Mouse (Mus musculus) left cerebral cortex, postnatal 14 days (tissue): ENCODE results near the gene Cbx3. TPM values are rescaled to one million over a fixed set of nuclear protein-coding genes. Genes with fewer than 3 reads are reported as not detected.
"Not testable (repeated sequence)": the region's sequence is repeated elsewhere in the genome, so short reads cannot be mapped to it uniquely, and the experiment has no call there.

ENCODE experiments used
- DNase-seq, 2 experiments: peaks; one replicate each; pipeline ENCODE4 v3.0.0; 2021 to 2022; ENCODE audit warnings: low spot score in 2 of 2, mixed read lengths in 1 of 2
- intact Hi-C: fragments of 180-260 bp; cut with DNase I; formaldehyde crosslinking; loops from one replicate; pipeline ENCODE4 v1.15.1; 2025
- total RNA-seq, 2 experiments: library from RNA; stranded (reverse); gene quantifications; 2 replicates each; pipeline ENCODE4 v1.2.3; 2021

Cbx3 gene
- total RNA-seq, 2 experiments from 2014 or later, result 143 to 159 TPM

DNA sequence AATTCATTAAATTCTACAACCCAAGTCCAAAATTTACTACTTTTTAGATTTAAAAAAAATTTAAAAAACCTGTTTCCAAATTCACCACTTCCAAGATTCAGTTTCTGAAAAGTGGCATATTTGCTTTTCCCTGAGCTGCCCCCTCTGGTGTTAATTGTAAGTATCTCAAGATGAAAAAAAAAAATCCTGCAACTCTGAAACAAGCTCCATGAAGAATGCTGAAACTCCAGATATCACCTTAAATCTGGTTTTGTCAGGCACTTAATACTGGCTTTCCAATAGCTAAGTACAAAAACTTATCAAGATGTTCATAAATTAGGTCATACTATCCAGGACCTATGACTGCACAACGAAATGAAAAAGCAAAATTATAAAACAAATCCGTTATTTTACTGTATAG is 2.5 kb upstream of the Cbx3 start:
- DNase-seq, result no peak
- intact Hi-C loops, result loop anchor here (2.0 kb wide), 1 partner anchor 389 kb away; no protein-coding TSS in a partner anchor

DNA sequence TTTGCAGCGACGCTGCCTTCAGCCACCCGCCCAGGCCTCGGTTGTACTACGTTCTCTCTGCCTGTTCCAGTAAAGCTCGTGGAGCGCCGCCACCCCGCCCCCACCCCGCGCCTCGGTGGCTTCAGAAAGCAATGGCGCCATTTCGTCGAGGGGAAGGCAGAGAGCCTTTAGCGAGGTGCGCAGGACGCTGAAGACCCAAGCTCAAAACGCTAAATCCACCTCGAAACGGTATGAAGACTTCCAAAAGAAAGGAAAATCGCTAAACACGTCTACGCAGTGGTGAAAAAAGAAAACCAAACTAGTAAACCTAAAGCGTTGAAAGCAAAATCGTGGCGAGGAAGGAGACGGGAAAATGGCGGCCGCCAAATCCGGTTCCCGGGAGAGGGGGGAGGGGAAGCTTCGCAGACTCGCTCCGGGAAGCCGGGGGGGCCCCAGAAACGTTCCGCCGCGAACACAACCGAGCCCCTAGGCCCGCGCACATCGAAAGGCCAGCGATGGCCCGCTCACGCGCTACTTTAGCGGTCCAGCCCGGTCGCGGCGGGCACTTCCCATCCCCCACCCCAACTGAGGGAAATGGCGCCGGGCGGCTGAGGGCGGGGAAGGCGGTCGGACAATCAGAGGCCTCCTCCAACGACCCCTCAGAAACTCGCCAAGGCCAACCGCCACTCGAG is 1.1 kb upstream of the Cbx3 start:
- DNase-seq, result peak; percentile 58 to 74
- intact Hi-C loops, result loop anchor here (2.0 kb wide), 1 partner anchor 388 kb away; no protein-coding TSS in a partner anchor

DNA sequence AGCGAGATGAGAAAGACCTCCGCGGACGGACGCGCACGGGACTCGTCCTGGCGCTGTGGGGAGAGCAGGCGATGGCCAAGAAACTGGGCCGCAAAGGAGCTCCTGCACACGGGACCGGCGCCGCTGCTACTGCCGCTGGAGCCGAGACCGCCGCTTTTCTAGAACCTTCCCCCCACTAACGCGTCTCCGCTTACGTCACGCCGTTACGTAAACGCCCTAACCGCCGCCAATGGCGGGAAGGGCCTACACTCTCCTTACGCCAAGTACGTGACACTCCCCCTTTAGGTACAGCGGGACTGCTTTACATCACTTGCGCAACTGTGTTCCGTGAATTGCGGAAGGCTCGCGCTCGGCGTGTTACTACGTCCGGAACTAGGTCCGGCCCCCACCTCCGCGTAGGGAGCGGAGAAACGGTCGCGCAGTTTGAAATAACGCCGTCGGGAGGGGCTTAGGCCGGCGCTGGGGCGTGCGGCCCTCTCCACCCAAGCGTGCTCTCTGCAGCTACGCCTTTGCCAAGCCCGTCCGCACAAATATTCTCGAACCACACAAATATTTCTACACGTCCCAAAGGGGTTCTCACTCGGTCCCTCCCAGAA is 347 bp upstream of the Cbx3 start, which contains the start of gene Hnrnpa2b1:
TSS of gene Hnrnpa2b1 (minus strand) at position 180 of the 596 bp plus-strand sequence.
- DNase-seq, result peak; percentile 99
- intact Hi-C loops, result loop anchor here (2.0 to 5.0 kb wide), 4 partner anchors 82 to 387 kb away; no protein-coding TSS in a partner anchor

DNA sequence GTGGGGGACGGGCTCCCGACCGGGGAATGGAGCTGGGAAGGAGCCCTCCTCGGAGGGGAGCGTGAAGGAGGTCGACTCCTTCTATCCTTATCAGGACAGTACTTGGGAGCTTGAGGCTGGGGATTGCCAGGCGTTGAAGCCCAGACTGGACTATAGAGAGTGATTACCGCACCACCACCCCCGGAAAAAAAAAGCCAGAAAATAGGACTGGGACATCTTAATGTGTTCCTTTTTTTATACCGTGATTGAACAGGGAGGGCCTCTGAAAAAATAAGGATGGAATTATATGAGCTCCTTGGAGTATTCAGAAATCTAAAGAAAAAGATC is 982 bp downstream of the Cbx3 start:
- intact Hi-C loops, result loop anchor here (2.0 to 5.0 kb wide), 3 partner anchors 81 to 111 kb away; no protein-coding TSS in a partner anchor
- DNase-seq, result no peak

DNA sequence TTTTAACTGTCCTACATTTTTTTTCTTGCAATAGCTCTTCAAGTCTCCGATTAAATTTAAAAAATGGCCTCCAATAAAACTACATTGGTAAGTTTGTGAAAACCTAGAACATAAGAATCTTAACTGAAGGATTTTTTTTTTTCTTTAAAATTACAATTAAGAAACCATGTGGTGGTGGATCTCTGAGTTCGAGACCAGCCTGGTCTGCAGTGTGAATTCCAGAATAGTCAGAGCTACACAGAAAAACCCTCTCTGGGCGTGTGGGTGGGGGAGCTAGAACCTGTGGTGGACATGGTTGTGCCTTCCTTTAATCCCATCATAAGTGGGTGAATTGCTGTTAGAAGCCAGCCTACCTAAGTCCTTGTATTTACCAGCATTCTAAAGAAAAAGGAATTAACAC is 1.6 kb downstream of the Cbx3 start:
- intact Hi-C loops, result loop anchor here (2.0 to 5.0 kb wide), 3 partner anchors 81 to 111 kb away; no protein-coding TSS in a partner anchor
- DNase-seq, result no peak

DNA sequence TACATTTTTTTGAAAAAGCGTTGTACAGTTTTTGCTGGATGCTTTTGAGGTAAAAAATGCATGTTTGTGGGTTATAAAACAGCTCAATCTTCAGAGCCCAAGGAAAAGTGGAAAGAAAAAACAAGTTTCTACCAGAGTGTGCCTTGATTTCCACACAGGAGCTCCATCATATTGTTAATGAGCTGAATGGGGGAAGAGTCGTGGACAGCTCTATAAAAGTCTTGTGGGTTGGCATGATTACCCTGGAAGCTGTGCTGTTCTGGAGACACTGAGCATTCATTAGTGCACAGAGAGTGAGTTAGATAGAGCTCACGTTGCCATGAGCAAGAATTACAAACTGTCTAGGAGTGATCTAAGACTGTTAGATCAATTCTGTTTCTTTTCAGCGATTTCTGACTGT is 2.1 kb downstream of the Cbx3 start:
- DNase-seq, result no peak
- intact Hi-C loops, result loop anchor here (5.0 kb wide), 2 partner anchors 80 to 110 kb away; no protein-coding TSS in a partner anchor

DNA sequence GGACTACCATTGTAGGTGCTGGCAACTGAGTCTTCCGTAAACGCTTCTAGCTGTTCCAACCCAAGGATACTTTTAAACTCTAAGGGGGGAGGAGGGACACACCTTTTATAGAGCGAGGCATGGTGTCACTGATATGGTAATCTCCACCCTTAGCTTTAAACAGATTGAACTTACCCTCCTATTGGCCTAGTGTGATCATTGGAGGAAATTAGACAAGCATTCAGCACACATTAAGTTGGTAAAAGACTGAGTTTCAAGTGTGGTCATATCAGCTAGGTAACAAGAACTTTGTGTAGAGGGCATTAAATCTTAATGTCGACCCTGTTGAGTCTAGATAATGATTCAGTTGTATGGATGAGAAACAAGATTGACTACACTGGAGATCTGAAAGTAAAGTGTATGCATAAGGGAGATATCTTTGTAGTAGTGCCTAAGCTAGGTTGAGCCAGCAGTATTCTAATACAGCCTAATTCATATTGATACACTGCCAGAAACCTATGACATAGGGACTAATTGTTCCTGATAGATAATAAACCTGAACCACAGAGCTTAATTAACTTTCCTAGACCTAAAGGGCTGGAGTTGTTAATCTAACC is 9.1 kb downstream of the Cbx3 start:
- intact Hi-C loops, result no loop called here

DNA sequence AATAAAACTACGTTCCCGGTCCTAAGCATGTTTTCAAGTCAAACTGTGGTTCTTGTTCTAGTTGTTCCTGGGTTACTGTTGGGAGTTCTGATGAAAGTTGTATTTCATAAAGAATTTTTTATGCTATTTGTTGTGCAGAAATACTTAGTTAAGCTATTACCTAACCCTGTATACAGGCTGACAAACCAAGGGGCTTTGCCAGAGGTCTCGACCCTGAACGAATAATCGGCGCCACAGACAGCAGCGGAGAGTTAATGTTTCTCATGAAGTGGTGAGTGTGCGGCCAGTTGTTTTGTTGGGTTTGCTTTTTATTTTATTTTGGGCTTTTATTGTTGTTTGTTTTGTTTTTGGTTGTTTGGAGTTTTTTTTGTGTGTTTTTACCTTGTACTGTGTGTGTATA is 11.4 kb downstream of the Cbx3 start:
- intact Hi-C loops, result no loop called here
- DNase-seq, result no peak

More for the DNA sequence above, 9.1 kb downstream of the Cbx3 start:
- no peak for DNase-seq

DNA sequence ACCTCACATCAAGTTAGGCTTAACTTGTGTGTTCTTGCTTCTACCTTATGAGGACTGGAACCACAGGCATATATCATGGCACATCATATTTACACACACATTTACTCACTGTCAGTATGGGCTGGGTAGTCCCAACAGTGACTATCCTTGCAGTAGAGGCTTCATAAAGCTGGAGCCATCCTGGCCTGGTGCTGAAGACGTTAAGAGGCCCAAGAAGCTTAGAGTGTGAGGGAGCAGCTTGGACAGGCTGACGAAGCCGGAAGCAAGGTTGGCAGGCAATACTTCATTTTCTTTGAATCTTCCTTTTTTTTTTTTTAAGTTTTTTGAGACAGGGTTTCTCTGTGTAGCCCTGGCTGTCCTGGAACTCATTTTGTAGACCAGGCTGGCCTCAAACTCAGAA is 13.7 kb downstream of the Cbx3 start:
- DNase-seq, result no peak
- intact Hi-C loops, result no loop called here

DNA sequence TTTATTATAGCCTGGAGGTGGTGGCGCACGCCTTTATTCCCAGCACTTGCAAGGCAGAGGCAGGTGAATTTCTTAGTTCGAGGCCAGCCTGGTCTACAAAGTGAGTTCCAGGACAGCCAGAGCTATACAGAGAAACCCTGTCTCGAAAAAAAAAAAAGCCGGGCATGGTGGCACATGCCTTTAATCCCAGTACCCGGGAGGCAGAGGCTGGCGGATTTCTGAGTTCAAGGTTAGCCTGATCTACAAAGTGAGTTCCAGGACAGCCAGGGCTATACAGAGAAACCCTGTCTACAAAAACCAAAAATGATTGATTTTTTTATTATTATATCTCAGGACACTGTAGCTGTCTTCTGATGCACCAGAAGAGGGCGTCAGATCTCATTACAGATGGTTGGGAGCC is 14.4 kb downstream of the Cbx3 start:
- DNase-seq, intact Hi-C loops: not testable (repeated sequence)

DNA sequence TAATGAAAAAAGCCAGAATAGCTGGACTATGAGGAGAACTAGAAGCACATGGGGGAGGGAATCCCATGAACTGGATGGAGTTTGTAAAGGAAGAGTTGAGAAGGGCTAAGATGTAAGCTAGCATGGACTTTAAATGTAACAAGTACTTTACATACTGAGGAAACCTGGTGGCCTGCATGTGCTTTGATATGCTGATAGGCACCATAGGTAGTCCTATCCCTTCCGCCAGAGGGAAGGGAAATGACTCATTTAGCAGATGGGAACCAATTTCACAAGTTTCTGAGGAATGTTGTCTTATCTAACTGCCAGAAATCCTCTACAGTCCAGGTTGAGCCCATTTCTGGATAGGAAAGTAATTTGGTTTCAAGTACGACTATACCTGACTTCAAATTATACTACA is 15.5 kb downstream of the Cbx3 start:
- intact Hi-C loops, result no loop called here
- DNase-seq, result no peak

DNA sequence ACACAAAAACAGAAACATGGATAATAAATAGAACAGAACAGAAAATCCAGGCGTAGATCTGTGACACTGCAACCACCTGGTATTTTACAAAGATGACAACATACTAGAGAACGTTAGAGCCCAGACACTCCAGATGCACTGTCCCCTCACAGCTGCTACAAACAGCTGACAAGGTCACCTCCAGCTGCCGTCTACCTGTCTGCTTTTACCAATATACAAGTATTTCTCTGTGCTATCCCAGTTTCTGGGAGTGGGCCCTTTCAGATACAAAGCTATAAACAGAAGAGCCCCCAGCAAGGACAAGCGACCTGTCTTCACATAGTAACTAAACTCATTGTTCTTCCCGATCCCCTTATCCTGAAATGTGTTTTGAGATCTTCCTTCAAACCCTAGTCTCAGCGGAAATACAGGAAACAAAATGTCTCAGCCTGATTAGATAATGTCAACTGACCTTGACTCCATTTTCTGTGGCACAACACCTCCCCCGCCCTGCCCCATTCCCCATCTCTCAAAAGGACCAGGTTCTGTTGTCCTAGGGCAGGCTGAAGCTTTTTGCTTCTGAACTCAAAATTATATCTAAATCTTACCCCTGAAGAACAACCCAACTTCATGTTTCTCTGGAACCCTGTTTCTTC is 16.0 kb downstream of the Cbx3 start:
- intact Hi-C loops, result no loop called here
- no peak for DNase-seq

DNA sequence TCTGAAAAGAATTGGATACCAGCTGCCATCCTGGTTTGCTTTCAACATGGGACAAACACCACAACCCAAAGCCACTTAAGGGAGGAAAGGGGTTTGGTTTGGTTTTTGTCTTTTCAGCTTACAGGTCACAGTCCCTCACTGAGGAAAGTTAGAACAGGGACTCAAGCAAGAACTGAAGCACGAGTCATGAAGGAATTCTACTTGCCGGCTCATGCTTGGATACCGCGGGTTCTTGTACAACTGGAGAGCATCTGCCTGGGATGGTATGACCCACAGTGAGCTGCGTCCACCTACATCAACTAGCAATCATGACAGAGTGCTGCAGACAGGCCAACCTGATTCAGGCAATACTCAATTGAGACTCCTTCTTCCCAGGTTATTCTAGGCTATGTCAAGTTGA is 16.6 kb downstream of the Cbx3 start:
- intact Hi-C loops, result no loop called here
- DNase-seq, result no peak

DNA sequence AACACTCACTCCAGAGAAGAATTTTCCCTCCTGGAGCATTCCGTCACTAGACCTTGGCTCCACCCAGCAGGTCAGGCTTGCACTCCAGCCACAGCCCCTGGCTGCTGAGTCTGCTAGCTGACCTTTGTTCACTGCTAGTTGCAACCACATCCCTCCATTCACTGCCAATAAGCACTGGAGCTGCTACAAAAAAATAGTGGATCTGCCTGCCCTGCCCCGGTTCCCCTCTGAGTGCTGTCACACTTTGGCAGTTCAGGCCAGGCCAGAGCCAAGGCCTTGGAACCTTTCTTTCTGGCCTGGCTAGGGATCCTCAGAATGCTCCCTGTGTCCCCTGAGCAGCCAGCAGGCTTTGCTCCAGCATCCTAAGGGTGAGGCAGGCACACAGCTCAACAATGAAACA is 19.6 kb downstream of the Cbx3 start:
- no peak for DNase-seq
- intact Hi-C loops, result no loop called here

DNA sequence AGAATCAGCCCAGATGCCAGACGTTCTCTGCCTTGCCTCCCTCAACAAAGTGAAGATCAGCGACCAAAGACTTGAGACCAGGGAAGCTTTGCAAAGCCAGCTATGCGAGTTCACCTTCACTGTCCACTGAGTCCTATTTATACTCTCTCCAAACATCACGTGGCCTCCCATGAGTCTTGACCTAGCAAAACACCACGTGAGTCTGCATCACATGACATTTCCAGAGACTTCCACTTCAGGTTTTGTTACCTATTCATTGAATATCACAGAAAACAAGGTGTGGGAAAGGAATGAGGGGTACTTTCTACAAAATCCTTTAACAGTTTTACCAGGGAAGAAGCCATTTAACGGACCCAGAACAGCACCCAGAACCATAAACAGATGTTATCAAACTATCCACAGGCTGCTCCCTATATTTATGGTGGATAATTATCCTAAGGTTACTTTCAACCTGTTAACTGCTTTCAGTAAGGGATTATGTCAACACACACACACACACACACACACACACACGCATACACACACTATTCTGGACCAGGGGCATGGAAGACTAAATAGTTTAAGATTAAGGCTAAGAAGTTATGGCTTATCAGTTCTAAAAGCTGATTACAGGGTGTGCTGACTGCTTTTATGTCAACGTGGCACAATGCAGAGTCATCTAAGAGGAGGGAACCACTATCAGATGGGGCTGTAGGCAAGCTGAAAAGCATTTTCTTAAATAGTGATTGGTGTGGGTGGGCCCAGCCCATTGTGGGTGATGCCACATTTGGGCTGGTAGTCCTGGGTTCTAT is 27.4 kb downstream of the Cbx3 start:
- intact Hi-C loops, result no loop called here
- no peak for DNase-seq

DNA sequence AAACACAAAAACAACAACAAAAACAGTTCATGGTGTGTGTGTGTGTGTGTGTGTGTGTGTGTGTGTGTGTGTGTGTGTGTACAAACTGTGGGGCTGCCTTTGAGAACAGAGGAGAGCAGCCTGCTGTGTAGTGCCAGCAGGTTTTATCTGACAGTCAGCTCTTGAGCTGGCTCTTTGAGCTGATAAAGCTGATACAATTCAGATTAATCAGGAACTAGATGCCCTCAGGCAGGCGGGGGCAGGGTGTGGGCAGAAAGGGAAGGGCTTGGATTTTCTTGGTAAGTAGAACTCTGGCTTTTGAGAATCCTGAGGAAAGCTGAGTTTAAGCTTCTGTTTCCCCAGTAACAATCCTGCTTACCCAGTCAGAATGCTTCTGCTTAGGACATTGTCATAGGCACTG is 35.5 kb downstream of the Cbx3 start:
- no peak for DNase-seq
- intact Hi-C loops, result no loop called here

DNA sequence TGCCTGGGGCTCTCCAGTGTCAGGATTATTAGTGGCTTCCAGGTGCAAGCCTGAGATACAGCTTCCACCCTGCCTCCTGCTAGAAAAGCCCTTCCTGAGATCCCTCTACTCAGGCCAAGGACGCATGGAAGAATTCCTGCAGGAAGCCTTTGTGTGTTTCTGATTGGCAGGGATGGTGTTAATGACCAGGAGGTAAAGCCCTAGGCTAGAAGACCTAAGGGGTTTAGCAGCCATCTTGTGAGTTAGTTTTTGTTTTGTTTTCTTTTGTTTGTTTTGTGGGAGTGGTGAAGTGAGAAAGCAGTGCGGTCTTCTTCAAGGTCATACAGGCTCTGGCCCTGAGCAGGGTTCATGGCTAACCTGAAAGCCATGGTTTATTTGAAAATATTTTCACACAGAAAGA is 37.4 kb downstream of the Cbx3 start:
- intact Hi-C loops, result no loop called here
- DNase-seq, result no peak

DNA sequence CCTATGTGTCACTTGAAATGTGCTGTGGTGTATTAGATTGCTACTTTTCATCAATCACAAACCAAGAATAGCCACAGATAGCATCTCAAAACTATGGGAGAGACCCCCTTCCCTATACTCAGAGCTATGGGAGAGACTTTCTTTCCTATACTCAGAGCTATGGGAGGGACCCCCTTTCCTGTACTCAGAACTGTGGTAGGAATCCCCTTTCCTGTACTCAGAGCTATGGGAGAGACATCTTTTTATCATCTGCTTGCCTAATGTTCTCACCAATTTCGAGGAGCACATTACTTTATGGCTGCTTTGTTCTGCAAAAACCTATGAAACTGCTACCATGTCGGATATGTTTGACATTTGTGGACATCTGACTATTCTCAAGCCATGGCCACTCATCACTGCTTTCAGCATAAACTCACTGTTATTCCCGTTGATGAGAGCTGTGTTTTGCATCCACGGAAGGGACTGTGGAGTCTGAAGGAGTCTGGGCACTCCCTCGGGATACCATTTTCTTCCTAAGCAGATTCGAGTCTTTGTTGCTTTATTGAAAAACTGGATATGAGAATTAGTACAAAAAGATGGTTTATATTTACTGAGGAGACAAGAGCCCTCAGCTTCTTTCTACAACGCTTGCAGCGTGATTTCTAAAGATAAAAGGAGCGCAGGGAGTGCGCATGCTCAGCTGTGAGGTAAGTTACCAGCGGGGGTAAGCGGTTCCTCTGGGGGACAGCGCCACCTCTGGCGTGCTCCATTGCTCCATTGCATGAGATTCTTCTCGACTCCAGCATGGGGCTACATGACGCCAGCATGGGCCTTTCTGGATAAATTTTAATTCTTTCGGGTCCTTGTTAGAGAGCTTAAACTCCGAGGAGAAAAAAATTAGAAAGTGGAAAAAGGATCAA is 38.8 kb downstream of the Cbx3 start:
- intact Hi-C loops, result no loop called here
- peak; percentile 78 to 82 for DNase-seq

DNA sequence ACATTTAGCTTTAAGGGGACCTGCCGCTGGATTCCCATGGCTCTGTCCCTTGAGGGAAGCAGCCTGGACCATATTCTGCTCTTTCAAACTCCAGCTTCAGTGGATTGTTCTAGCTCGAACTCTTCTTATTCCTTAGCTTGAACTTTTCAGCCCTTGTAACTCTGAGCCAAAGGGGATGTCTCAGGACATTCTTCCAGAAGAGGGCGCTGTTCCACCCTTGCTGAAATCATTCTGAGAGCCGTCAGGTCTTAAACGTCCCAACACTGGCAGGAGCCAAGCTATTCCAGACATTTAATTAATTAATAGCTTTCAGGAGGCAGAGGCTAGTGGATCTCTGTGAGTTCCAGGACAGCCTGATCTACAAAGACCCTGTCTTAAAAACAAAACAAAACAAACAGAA is 39.9 kb downstream of the Cbx3 start:
- intact Hi-C loops, result no loop called here
- DNase-seq, result peak; percentile 38 to 58
